Mouse (Mus musculus): ENCODE data around the gene Vti1a. TPM values are rescaled to one million over a fixed set of nuclear protein-coding genes. Genes with fewer than 3 reads are reported as not detected.

The Vti1a gene
- polyA plus RNA-seq, 1 experiment = 6.8 TPM

GRCm38 (mm10) chr19:55593729-55594444 lies 277.8 kb downstream of the Vti1a start:
- Histone ChIP-seq H3K9me3 (peaks cover 6% of the 10 kb centered on the region; the same call in 1 of the 2 replicates), H3K36me3 (replicated peaks; ENCODE audit: low read length) (peaks cover 12% of the 10 kb centered on the region), H3K4me3 (replicated peaks) (no peak overlapping the region), H3K27me3 (replicated peaks) (no peaks in the 10 kb centered on the region), H3K4me1 (peaks cover 15% of the 10 kb centered on the region)
- TF ChIP-seq FLI1 (IDR thresholded peaks at IDR 0.05; ENCODE audit: low read length) = no peak
- no peak for TF ChIP-seq GATA1 (IDR thresholded peaks at IDR 0.05; ENCODE audit: borderline replicate concordance, low read length)

DNA sequence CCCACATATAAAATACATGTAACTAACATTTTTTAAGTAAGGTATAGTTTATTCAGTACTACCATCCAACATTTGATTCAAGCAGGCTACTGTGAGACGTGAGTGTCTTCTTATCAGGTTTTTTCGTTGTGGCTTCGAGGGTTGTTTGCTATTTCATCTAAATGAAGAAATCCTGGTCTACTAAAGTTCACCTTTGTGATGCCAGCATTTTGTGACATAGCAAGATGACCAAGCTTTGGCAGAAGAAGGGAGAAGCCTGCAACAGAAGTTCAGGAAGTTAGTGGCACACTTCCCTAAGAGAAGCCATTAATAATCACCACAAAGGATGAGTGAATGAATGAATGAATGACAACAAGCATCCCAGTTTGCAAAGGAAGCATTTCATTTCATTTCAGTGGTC lies 278.4 kb downstream of the Vti1a start:
- Histone ChIP-seq H3K4me1 (peaks cover 16% of the 10 kb centered on the region), H3K9me3 (peaks cover 5% of the 10 kb centered on the region; the same call in 1 of the 2 replicates), H3K27me3 (replicated peaks) (no peaks in the 10 kb centered on the region), H3K4me3 (replicated peaks) (no peak overlapping the region), H3K36me3 (replicated peaks; ENCODE audit: low read length) (peaks cover 7% of the 10 kb centered on the region)
- no peak for TF ChIP-seq FLI1 (IDR thresholded peaks at IDR 0.05; ENCODE audit: low read length)
- no peak for TF ChIP-seq GATA1 (IDR thresholded peaks at IDR 0.05; ENCODE audit: borderline replicate concordance, low read length)

DNA sequence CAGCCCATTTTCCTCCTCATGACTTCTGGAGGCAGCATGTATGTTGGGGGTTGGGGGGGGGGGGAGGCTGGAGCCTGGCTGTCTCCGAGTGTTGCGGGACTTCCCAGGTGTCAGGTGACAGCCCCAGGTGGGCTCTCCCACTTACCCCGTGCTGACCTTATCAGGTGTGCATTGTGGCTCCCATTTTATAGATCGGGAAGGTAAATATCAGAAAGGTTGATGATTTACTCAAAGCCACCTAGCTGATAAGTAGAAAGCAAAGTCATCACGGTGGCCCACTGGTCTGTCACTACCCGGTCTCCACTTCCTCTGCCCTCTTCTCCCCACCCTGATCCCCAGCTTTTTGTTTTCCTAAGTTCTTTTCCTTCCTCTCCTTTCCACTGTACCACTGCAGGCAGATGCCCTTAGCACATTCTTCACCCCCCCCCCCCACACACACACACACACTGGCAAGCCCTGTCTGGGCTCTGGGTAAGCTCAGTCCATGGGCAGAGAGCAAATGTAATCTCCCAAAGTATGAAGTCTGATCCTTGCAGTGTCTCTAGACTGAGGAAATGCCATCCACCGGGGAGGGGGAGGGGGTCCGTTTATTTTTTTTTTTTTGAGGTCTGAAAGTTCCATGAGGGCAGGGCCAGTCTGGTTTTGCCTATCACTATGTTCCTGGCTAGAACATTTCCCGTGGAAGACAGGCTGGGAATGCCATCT lies 280.0 kb downstream of the Vti1a start:
- Histone ChIP-seq H3K4me1 (peaks cover 16% of the 10 kb centered on the region), H3K9me3 (no peaks in the 10 kb centered on the region), H3K27me3 (replicated peaks) (no peaks in the 10 kb centered on the region), H3K36me3 (replicated peaks; ENCODE audit: low read length) (peaks cover 2% of the 10 kb centered on the region), H3K4me3 (replicated peaks) (no peak overlapping the region)
- TF ChIP-seq GATA1 (IDR thresholded peaks at IDR 0.05; ENCODE audit: borderline replicate concordance, low read length) = no peak
- no peak for TF ChIP-seq FLI1 (IDR thresholded peaks at IDR 0.05; ENCODE audit: low read length)

GRCm38 (mm10) chr19:55596804-55597203 lies 280.7 kb downstream of the Vti1a start:
- H3K27me3 ChIP-seq (replicated peaks) = no peaks in the 10 kb centered on the region
- no peak overlapping the region for H3K4me3 ChIP-seq (replicated peaks)
- H3K36me3 ChIP-seq (replicated peaks; ENCODE audit: low read length) = peaks cover 2% of the 10 kb centered on the region
- no peak for TF ChIP-seq GATA1 (IDR thresholded peaks at IDR 0.05; ENCODE audit: borderline replicate concordance, low read length)
- H3K4me1 ChIP-seq = peaks cover 16% of the 10 kb centered on the region
- no peaks in the 10 kb centered on the region for H3K9me3 ChIP-seq

- no peak for TF ChIP-seq FLI1 (IDR thresholded peaks at IDR 0.05; ENCODE audit: low read length)
- TF ChIP-seq GATA1 (IDR thresholded peaks at IDR 0.05; ENCODE audit: borderline replicate concordance, low read length) = no peak
- Histone ChIP-seq H3K27me3 (replicated peaks) (no peaks in the 10 kb centered on the region), H3K36me3 (replicated peaks; ENCODE audit: low read length) (peaks cover 2% of the 10 kb centered on the region), H3K9me3 (no peaks in the 10 kb centered on the region), H3K4me3 (replicated peaks) (no peak overlapping the region), H3K4me1 (peaks cover 16% of the 10 kb centered on the region)
These were observed 281.2 kb downstream of the Vti1a start for GRCm38 (mm10) chr19:55597296-55597695.

GRCm38 (mm10) chr19:55597951-55598350 lies 281.9 kb downstream of the Vti1a start:
- peaks cover 16% of the 10 kb centered on the region for H3K4me1 ChIP-seq
- no peaks in the 10 kb centered on the region for H3K9me3 ChIP-seq
- peaks cover 2% of the 10 kb centered on the region for H3K36me3 ChIP-seq (replicated peaks; ENCODE audit: low read length)
- H3K27me3 ChIP-seq (replicated peaks) = no peaks in the 10 kb centered on the region
- TF ChIP-seq FLI1 (IDR thresholded peaks at IDR 0.05; ENCODE audit: low read length) (no peak), GATA1 (IDR thresholded peaks at IDR 0.05; ENCODE audit: borderline replicate concordance, low read length) (no peak)
- no peak overlapping the region for H3K4me3 ChIP-seq (replicated peaks)

DNA sequence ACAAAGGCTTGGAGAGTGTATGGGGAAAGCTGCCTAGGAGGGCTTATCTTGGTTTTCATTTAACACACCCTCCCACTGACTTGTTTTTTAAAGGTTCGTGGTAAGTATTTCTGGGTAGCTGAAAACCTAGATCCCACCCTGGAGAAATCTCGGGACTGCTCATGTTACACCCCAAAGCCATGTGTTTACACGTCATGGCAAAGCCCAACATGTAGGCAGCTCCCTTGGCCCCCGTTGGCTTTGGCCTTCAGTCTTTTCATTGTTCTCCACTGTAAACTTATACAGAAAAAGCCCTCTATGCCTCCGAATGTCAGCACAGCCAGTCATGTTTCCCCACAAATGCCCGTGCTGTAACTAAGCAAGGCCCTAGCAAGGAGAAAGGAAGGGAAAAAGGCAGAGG lies 283.0 kb downstream of the Vti1a start:
- H3K36me3 ChIP-seq (replicated peaks; ENCODE audit: low read length) = peaks cover 2% of the 10 kb centered on the region
- no peak for TF ChIP-seq GATA1 (IDR thresholded peaks at IDR 0.05; ENCODE audit: borderline replicate concordance, low read length)
- no peak for TF ChIP-seq FLI1 (IDR thresholded peaks at IDR 0.05; ENCODE audit: low read length)
- H3K9me3 ChIP-seq = no peaks in the 10 kb centered on the region
- no peak overlapping the region for H3K4me3 ChIP-seq (replicated peaks)
- H3K4me1 ChIP-seq = peaks cover 16% of the 10 kb centered on the region
- no peaks in the 10 kb centered on the region for H3K27me3 ChIP-seq (replicated peaks)

DNA sequence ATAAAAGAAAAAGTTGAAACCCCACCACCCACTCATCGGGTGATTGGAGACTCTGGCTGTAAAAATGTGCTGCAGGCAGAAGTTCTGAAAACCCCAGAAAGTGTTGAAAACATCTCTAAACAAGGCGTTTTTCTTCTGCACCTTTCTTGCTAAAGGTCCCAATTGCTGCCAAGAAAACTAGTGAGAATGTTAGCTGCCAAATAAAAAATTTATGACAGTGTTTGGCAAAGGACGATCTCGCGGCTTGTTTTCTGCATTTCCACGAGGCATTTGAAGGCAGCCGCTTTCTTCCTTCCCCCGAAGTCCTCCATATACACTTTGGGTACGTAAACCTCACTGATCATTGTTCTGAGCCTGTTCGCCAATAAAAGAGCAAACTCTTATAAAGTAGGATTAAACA lies 291.6 kb downstream of the Vti1a start:
- no peaks in the 10 kb centered on the region for H3K27me3 ChIP-seq (replicated peaks)
- H3K9me3 ChIP-seq = no peaks in the 10 kb centered on the region
- peaks cover 21% of the 10 kb centered on the region for H3K36me3 ChIP-seq (replicated peaks; ENCODE audit: low read length)
- no peak for TF ChIP-seq GATA1 (IDR thresholded peaks at IDR 0.05; ENCODE audit: borderline replicate concordance, low read length)
- TF ChIP-seq FLI1 (IDR thresholded peaks at IDR 0.05; ENCODE audit: low read length) = no peak
- no peak overlapping the region for H3K4me3 ChIP-seq (replicated peaks)
- H3K4me1 ChIP-seq = no peaks in the 10 kb centered on the region

GRCm38 (mm10) chr19:55608858-55609375 lies 292.8 kb downstream of the Vti1a start:
- peaks cover 21% of the 10 kb centered on the region for H3K36me3 ChIP-seq (replicated peaks; ENCODE audit: low read length)
- H3K4me1 ChIP-seq = no peaks in the 10 kb centered on the region
- TF ChIP-seq GATA1 (IDR thresholded peaks at IDR 0.05; ENCODE audit: borderline replicate concordance, low read length) = no peak
- TF ChIP-seq FLI1 (IDR thresholded peaks at IDR 0.05; ENCODE audit: low read length) = no peak
- no peak overlapping the region for H3K4me3 ChIP-seq (replicated peaks)
- no peaks in the 10 kb centered on the region for H3K27me3 ChIP-seq (replicated peaks)
- no peaks in the 10 kb centered on the region for H3K9me3 ChIP-seq

GRCm38 (mm10) chr19:55609806-55610205 lies 293.7 kb downstream of the Vti1a start:
- Histone ChIP-seq H3K27me3 (replicated peaks) (no peaks in the 10 kb centered on the region), H3K4me1 (no peaks in the 10 kb centered on the region), H3K9me3 (no peaks in the 10 kb centered on the region), H3K36me3 (replicated peaks; ENCODE audit: low read length) (peaks cover 24% of the 10 kb centered on the region), H3K4me3 (replicated peaks) (no peak overlapping the region)
- TF ChIP-seq FLI1 (IDR thresholded peaks at IDR 0.05; ENCODE audit: low read length) (no peak), GATA1 (IDR thresholded peaks at IDR 0.05; ENCODE audit: borderline replicate concordance, low read length) (no peak)
